Mouse (Mus musculus) lung, postnatal 0 days (tissue): ENCODE data around the gene Gpd1. TPM values are rescaled to one million over a fixed set of nuclear protein-coding genes. Genes with fewer than 3 reads are reported as not detected.

Experiments used
- ATAC-seq: fragments of 200-750 bp; cut with Nextera tagmentation; 2 replicates; pipeline ENCODE4 v1.8.0; 2017; ENCODE audit warnings: moderate library complexity
- DNase-seq: peaks from one replicate; pipeline ENCODE4 v3.0.0-alpha.2; 2016; ENCODE audit warnings: low spot score
- H3K27ac ChIP-seq: fragments of 300-500 bp; sonication (generic); 2 replicates; pipeline ENCODE4 v1.5.1; 2014; ENCODE audit warnings: antibody characterized with exemption, mild to moderate bottlenecking, low read length, mixed read lengths
- H3K27me3 ChIP-seq: fragments of 300-500 bp; sonication (generic); replicated peaks from 2 replicates; pipeline ENCODE4 v1.6.1; 2014; ENCODE audit warnings: low read length, mixed read lengths; ENCODE audit not compliant: insufficient read depth
- H3K36me3 ChIP-seq: fragments of 300-500 bp; sonication (generic); 2 replicates; pipeline ENCODE4 v1.6.1; 2014; ENCODE audit warnings: low read length, mixed read lengths; ENCODE audit not compliant: insufficient read depth
- H3K4me1 ChIP-seq: fragments of 300-500 bp; sonication (generic); 2 replicates; pipeline ENCODE4 v1.6.1; 2014; ENCODE audit warnings: antibody characterized with exemption, low read depth, low read length, mixed read lengths; ENCODE audit not compliant: insufficient read depth
- H3K4me2 ChIP-seq: fragments of 300-500 bp; sonication (generic); replicated peaks from 2 replicates; pipeline ENCODE4 v1.6.1; 2014; ENCODE audit warnings: low read depth, mild to moderate bottlenecking, low read length, moderate library complexity, mixed read lengths
- H3K4me3 ChIP-seq: fragments of 300-500 bp; sonication (generic); 2 replicates; pipeline ENCODE4 v1.5.1; 2014; ENCODE audit warnings: low read depth, low read length
- H3K9ac ChIP-seq: fragments of 300-500 bp; sonication (generic); replicated peaks from 2 replicates; pipeline ENCODE4 v1.6.1; 2014; ENCODE audit warnings: low read depth, mild to moderate bottlenecking
- H3K9me3 ChIP-seq: fragments of 300-500 bp; sonication (generic); 2 replicates; pipeline ENCODE4 v1.6.1; 2016; ENCODE audit warnings: low read length, mixed read lengths
- CTCF ChIP-seq: IDR thresholded peaks from 2 replicates; pipeline ENCODE4 v1.5.1; 2016; ENCODE audit warnings: antibody characterized with exemption, mild to moderate bottlenecking
- EP300 ChIP-seq: IDR thresholded peaks from 2 replicates; pipeline ENCODE4 v1.6.1; 2016; ENCODE audit warnings: antibody characterized with exemption, mild to moderate bottlenecking, control low read depth
- WGBS: fragments of 180-500 bp; shearing (Covaris S2); extraction: QIAGEN DNeasy Blood & Tissue Kit; methylation state at CpG from one replicate; pipeline ENCODE4 v1.1.7; 2014; 5-methylcytosine and 5-hydroxymethylcytosine counted together
- polyA plus RNA-seq: library from polyadenylated mRNA; unstranded; fragments of >200 nt; fragmentation: Nextera tagmentation; extraction: Ambion mirVana; gene quantifications from 2 replicates; pipeline ENCODE4 v1.2.1, GENCODE M21; 2015

The Gpd1 gene
- polyA plus RNA-seq, 1 experiment from 2014 or later, result 13.2 TPM

DNA sequence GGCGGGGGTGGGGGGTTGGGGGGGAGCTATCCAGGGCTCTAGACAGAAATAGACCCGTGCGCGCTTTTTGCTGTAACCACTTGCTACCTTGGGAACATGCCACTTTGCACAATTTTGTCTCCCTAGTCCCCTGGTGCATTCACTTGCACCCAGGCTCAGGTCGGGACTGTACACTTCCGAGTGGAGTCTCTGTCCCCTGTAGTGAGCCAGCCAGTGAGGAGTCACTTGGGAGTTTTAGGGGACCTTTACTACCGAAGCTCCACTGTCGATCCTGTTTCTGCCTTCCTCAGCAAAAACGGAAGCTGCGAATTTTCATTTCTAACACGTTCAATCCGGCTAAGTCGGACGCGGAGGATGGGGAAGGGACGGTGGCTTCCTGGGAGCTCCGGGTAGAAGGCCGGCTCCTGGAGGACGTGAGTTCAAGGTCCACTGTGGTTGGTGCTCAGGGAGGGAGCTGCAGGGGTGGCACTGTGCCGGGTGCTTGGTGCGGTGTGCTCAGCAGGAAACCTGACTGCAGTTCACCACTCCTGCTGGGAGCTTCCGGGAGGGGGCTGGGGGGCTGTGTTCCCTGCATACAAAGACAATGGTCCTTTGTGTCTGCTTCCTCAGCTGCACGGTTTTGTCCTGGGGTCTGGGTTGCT lies 13.2 kb upstream of the Gpd1 start:
- Histone ChIP-seq H3K4me2 (no peak overlapping the region), H3K4me3 (no peak overlapping the region), H3K27ac (no peak overlapping the region), H3K4me1 (peaks cover 3% of the 10 kb centered on the region; the same call in 1 of the 2 replicates), H3K36me3 (peaks cover 17% of the 10 kb centered on the region), H3K9me3 (no peaks in the 10 kb centered on the region), H3K27me3 (no peaks in the 10 kb centered on the region), H3K9ac (no peak overlapping the region)
- DNase-seq, result no peak
- ATAC-seq, result no peak
- TF ChIP-seq CTCF (no peak), EP300 (no peak)
- WGBS, result 48% methylated on average over 23 of the region's 23 CpGs

GRCm38 (mm10) chr15:99704881-99705280 lies 12.4 kb upstream of the Gpd1 start:
- DNase-seq (no peak), ATAC-seq (no peak)
- no peak for TF ChIP-seq EP300
- no peak; the same call in 1 of the 2 replicates for TF ChIP-seq CTCF
- peak overlapping the region; percentile 32; the same call in 1 of the 2 replicates for H3K27ac ChIP-seq
- no peak overlapping the region for H3K4me2 ChIP-seq
- H3K36me3 ChIP-seq, result peaks cover 19% of the 10 kb centered on the region
- H3K4me3 ChIP-seq, result no peak overlapping the region
- 74% methylated on average over 7 of the region's 7 CpGs for WGBS
- no peaks in the 10 kb centered on the region for H3K9me3 ChIP-seq
- H3K9ac ChIP-seq, result no peak overlapping the region
- peaks cover 3% of the 10 kb centered on the region; the same call in 1 of the 2 replicates for H3K4me1 ChIP-seq
- no peaks in the 10 kb centered on the region for H3K27me3 ChIP-seq

DNA sequence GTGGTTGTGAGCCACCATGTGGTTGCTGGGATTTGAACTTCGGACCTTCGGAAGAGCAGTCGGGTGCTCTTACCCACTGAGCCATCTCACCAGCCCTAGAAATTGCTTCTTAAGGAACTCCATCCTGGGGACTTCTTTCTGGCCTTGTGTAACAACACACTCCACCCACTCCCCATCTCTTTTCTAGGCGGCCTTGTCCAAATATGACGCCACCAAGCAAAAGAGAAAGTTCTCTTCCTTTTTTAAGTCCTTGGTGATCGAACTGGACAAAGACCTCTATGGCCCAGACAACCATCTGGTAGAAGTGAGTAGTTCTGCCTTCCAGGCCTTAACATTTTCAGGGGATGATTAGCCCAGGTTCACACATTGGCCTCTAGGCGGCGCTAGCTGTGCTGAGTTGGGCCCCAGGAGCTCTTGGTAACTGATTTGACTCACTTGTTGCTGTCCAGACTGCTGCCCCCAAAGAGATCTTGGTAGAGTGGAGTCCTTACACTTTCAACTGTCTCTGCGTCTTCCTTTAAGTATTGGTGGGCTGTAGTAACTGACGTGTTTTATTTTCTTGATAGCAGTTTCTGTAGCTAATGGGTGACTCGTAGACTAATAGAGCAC lies 11.8 kb upstream of the Gpd1 start, which contains the start of gene Gm17349:
Gm17349 (minus strand) TSS at position 51 of the 609 bp plus-strand sequence.
- TF ChIP-seq EP300 (no peak), CTCF (peak; percentile 85)
- no peak for ATAC-seq
- no peak within 1 kb of the TSS for H3K4me2 ChIP-seq
- H3K4me1 ChIP-seq, result peaks cover 3% of the 10 kb centered on the region; the same call in 1 of the 2 replicates
- H3K27me3 ChIP-seq, result no peaks in the 10 kb centered on the region
- DNase-seq, result peak; percentile 81
- H3K4me3 ChIP-seq, result no peak within 1 kb of the TSS
- H3K9me3 ChIP-seq, result no peaks in the 10 kb centered on the region
- H3K36me3 ChIP-seq, result peaks cover 23% of the 10 kb centered on the region
- H3K9ac ChIP-seq, result no peak within 1 kb of the TSS
- 65% methylated on average over 11 of the region's 11 CpGs for WGBS
- H3K27ac ChIP-seq, result peak within 1 kb of the TSS; percentile 32; the same call in 1 of the 2 replicates

GRCm38 (mm10) chr15:99708176-99708575 lies 9.1 kb upstream of the Gpd1 start:
- H3K36me3 ChIP-seq, result peaks cover 40% of the 10 kb centered on the region
- no peaks in the 10 kb centered on the region for H3K27me3 ChIP-seq
- H3K9me3 ChIP-seq, result no peaks in the 10 kb centered on the region
- no peak overlapping the region for H3K9ac ChIP-seq
- H3K4me2 ChIP-seq, result no peak overlapping the region
- no peak overlapping the region for H3K4me3 ChIP-seq
- H3K4me1 ChIP-seq, result no peaks in the 10 kb centered on the region; the same call in 1 of the 2 replicates
- TF ChIP-seq CTCF, result no peak
- no peak for TF ChIP-seq EP300
- ATAC-seq (no peak), DNase-seq (no peak)
- 90% methylated on average over 13 of the region's 13 CpGs for WGBS
- no peak overlapping the region for H3K27ac ChIP-seq

GRCm38 (mm10) chr15:99710221-99711190 lies 6.8 kb upstream of the Gpd1 start:
- no peaks in the 10 kb centered on the region for H3K27me3 ChIP-seq
- H3K36me3 ChIP-seq, result peaks cover 40% of the 10 kb centered on the region
- no peak for DNase-seq
- H3K4me1 ChIP-seq, result no peaks in the 10 kb centered on the region
- no peak overlapping the region for H3K4me2 ChIP-seq
- no peak for TF ChIP-seq EP300
- no peak for TF ChIP-seq CTCF
- H3K4me3 ChIP-seq, result no peak overlapping the region
- 85% methylated on average over 10 of the region's 10 CpGs for WGBS
- no peak for ATAC-seq
- H3K27ac ChIP-seq, result no peak overlapping the region
- H3K9me3 ChIP-seq, result no peaks in the 10 kb centered on the region
- no peak overlapping the region for H3K9ac ChIP-seq

- ATAC-seq, result no peak
- no peaks in the 10 kb centered on the region for H3K27me3 ChIP-seq
- no peak overlapping the region for H3K9ac ChIP-seq
- DNase-seq, result no peak
- peaks cover 40% of the 10 kb centered on the region for H3K36me3 ChIP-seq
- 58% methylated on average over 3 of the region's 3 CpGs for whole genome bisulfite sequencing
- TF ChIP-seq EP300 (no peak), CTCF (no peak)
- no peak overlapping the region for H3K4me3 ChIP-seq
- H3K9me3 ChIP-seq, result no peaks in the 10 kb centered on the region
- no peaks in the 10 kb centered on the region for H3K4me1 ChIP-seq
- H3K4me2 ChIP-seq, result no peak overlapping the region
- H3K27ac ChIP-seq, result no peak overlapping the region
Observed at GRCm38 (mm10) chr15:99711491-99711890, 5.8 kb upstream of the Gpd1 start.
